In the genomic region with DNA sequence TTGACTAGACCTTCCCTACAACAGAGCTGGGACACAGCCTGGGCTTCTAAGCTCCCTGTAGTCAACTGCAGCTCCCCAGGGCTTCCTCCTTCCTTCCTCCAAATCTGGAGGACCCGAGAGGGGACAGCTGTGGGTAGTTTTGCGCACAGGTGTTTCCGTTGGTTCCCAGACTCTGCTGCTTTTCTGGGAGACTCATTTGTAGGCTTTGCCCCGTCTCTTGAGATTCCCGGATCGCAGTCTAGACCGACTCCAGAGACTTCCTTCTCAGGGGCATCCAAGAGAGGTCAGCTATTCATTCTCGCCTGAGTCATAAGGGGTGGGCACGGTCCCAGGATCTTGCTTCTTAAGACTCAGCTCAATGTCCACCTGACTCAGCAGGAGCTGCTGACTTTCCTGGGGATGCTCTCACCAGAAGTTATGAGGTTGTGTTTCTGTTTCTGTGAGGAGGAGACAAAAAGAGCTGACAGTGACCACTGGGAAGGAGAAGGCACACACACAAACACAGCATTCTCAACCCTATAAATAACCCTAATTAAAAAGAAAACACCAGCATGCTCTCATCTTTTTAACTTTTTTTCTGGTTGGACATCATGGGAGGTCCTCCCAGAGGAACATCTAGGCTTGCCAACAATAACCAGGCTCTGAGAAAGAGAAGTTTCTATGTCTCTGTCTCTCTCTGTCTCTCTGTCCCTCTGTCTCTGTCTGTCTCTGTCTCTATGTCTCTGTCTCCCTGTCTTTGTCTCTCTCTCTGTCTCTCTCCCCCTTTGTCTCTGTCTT, we compare ENCODE assay signal across 12 mouse cellular contexts.
A peak's percentile ranks its signal among the peaks of the same experiment; 100 is the strongest.
DNase-seq lines count a peak whose midpoint lies in the region; ATAC-seq and TF ChIP-seq lines count a peak whose summit lies in the region.
"Had no signal": no experiment of that assay in that cellular context is flagged by ENCODE, and none has a peak within 500 bp of the region (broad histone marks: within the 10 kb centered on the region; RNA-seq: fewer than 3 reads in every experiment).

No protein-coding gene starts in this region.

- no peak for TF ChIP-seq CTCF in heart, adult 2 months (IDR thresholded peaks at IDR 0.05)

- H3K9ac ChIP-seq in heart, adult 2 months (ENCODE audit: low read depth, low read length), result no peak overlapping the region
- H3K9ac ChIP-seq: stomach, embryonic 15.5 days had no signal

- peak; percentile 61 to 71 for DNase-seq in heart, adult 2 months
- DNase-seq in heart, embryonic 10.5 days (ENCODE audit: low spot score), result no peak
- DNase-seq in adrenal gland, postnatal 36 days, result peak; percentile 15 to 59
- DNase-seq in heart, postnatal 4 days, result peak; percentile 46
- peak; percentile 26 for DNase-seq in lung, postnatal 36 days
- DNase-seq in retina, embryonic 14.5 days (ENCODE audit: low spot score), result no peak
- DNase-seq in neural tube, embryonic 10.5 days (ENCODE audit: extremely low spot score, low spot score), result no peak
- DNase-seq: midbrain, embryonic 14.5 days had no signal

- no peak for ATAC-seq in granulocyte monocyte progenitor cell, adult 5-6 weeks (replicated peaks; ENCODE audit: poor library complexity, severe bottlenecking)
- ATAC-seq: forebrain, embryonic 14.5 days; hindbrain, embryonic 16.5 days had no signal

- no peaks in the 10 kb centered on the region for H3K27me3 ChIP-seq in heart, adult 2 months (ENCODE audit: control insufficient read depth, insufficient read depth, low read length)
- no peaks in the 10 kb centered on the region for H3K27me3 ChIP-seq in heart, embryonic 10.5 days (ENCODE audit: insufficient read depth, poor library complexity, severe bottlenecking)
- H3K27me3 ChIP-seq: stomach, embryonic 15.5 days had no signal

- WGBS in heart, adult 2 months, result 36% methylated on average over 9 of the region's 9 CpGs
- WGBS in heart, embryonic 10.5 days, result 70% methylated on average over 9 of the region's 9 CpGs

- H3K36me3 ChIP-seq in heart, adult 2 months (ENCODE audit: control insufficient read depth, insufficient read depth, low read length), result 0 out of 2 replicates have a peak, but pooled peaks cover 2% of the 10 kb centered on the region
- H3K36me3 ChIP-seq in heart, embryonic 10.5 days, result no peaks in the 10 kb centered on the region
- H3K36me3 ChIP-seq: stomach, embryonic 15.5 days had no signal

- no peak overlapping the region for H3K4me3 ChIP-seq in heart, adult 2 months
- no peak overlapping the region for H3K4me3 ChIP-seq in heart, embryonic 10.5 days
- H3K4me3 ChIP-seq: stomach, embryonic 15.5 days had no signal

- peak; percentile 25; the same call in 1 of the 2 replicates for TF ChIP-seq POLR2A in heart, adult 2 months (IDR thresholded peaks at IDR 0.05; ENCODE audit: insufficient read depth, low read depth, low read length)

- no peaks in the 10 kb centered on the region for H3K79me2 ChIP-seq in heart, adult 2 months (replicated peaks; ENCODE audit: control insufficient read depth, insufficient read depth, low read length)

- intact Hi-C loops in heart, adult 2 months (cut with DNase I), result loop anchor here (10.0 kb wide), 1 partner anchor 62 kb away; no protein-coding TSS in a partner anchor

- TF ChIP-seq EP300 in heart, adult 2 months (IDR thresholded peaks at IDR 0.05; ENCODE audit: insufficient read depth, low read depth, low read length), result peak; percentile 64

- H3K4me1 ChIP-seq in heart, adult 2 months (ENCODE audit: control insufficient read depth, insufficient read depth, low read length), result peaks cover 6% of the 10 kb centered on the region
- 0 out of 2 replicates have a peak, but pooled peaks cover 6% of the 10 kb centered on the region for H3K4me1 ChIP-seq in heart, embryonic 10.5 days
- H3K4me1 ChIP-seq: stomach, embryonic 15.5 days had no signal

- no peaks in the 10 kb centered on the region for H3K9me3 ChIP-seq in heart, embryonic 10.5 days
- H3K9me3 ChIP-seq: stomach, embryonic 15.5 days had no signal

- H3K27ac ChIP-seq in heart, adult 2 months, result peak overlapping the region; percentile 61
- no peak overlapping the region for H3K27ac ChIP-seq in heart, embryonic 10.5 days
- H3K27ac ChIP-seq: stomach, embryonic 15.5 days had no signal

Comparison
In these comparisons a context has a peak if more than half of its experiments do, and no peak if none do; other contexts are left out.
1. DNase-seq: peak in heart, adult 2 months (2 of 2), adrenal gland, postnatal 36 days (2 of 2), heart, postnatal 4 days (single experiment) and lung, postnatal 36 days (single experiment); none in heart, embryonic 10.5 days (single experiment), retina, embryonic 14.5 days (single experiment) and neural tube, embryonic 10.5 days (single experiment).